Mouse (Mus musculus): Measurements from ENCODE around the gene Fmnl2.

Fmnl2 gene

GRCm38 (mm10) chr2:53101885-53102740, 244.5 kb downstream of the Fmnl2 start:
- no peak for DNase-seq (ENCODE audit: low spot score in 2 of 2)

DNA sequence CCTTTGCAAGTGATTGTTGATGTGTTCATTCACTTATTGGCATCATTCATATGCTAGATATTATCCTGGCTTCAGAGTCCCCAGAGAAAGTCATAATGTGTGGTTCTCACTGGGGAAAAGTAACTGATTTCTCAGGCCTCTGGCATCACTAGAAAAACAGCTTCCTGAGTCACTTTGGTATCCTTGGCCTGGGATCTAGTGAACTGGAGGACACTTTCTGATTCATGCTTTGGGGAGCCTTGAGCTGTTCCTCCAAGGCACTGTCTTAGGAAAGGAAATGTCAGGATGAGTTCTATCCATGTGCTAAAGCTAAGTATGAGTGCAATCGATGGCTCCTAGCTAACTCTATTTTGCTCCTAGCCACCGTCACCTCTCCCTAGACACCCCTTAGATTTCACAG, 245.2 kb downstream of the Fmnl2 start:
- no peak for DNase-seq (ENCODE audit: low spot score in 2 of 2)

DNA sequence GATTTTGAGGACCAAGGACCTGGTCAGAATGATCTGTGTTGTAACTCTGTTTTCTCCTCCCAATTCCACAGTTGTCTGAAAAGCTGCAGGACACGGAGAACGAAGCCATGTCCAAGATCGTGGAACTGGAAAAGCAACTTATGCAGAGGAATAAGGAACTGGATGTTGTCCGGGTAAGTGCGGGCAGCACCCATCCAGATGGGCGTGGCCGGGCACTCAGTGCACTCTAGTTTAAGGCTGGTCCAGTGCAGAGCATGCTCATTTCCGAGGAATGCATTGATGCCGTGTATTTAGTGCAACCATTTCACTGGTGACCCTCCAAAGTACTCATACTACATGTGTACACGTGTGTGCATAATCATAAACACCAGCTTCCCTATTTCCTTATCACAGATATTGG, 247.7 kb downstream of the Fmnl2 start:
- no peak for DNase-seq (ENCODE audit: low spot score in 2 of 2)

GRCm38 (mm10) chr2:53106056-53106455, 248.4 kb downstream of the Fmnl2 start:
- no peak for DNase-seq (ENCODE audit: low spot score in 2 of 2)

DNA sequence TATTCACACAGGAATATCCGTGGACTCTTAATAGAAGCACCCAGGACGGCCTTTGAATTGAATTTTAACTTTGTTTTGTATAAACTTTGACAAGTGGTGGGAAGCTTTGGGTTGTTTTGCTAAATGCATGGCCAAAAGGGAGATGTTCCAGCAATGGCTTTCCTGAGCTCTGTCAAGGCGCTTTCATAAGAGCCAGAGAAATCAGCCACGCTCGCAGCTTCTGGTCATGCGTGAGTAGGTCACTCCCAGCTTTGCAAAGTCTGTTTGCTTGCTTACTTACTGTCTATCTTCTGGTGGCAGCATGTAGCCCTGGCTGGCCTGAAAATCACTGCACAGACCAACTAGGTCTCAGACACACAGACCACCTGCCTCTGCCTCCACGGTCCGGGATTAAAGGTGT, 248.8 kb downstream of the Fmnl2 start:
- no peak for DNase-seq (ENCODE audit: low spot score in 2 of 2)

DNA sequence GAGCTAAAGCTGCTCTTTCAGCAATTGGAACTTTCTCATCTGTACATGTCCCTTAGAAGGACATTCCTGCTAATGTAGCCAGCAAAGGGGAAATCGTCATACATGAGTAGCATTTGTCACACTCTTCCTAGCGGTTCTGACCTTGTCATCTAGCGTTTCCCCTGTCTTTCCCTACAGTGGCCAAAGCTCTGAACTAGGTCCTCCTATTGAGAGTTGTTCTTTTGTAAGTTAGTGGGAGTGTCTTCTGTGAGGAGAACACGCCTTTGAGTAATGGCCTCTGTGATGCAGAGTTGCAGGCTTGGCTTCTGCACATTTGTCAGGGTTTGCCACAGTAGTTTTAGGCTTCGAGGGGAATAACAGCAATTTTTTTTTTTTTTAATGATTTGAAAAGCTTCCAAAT, 250.9 kb downstream of the Fmnl2 start:
- DNase-seq (ENCODE audit: low spot score in 2 of 2): no peak

DNA sequence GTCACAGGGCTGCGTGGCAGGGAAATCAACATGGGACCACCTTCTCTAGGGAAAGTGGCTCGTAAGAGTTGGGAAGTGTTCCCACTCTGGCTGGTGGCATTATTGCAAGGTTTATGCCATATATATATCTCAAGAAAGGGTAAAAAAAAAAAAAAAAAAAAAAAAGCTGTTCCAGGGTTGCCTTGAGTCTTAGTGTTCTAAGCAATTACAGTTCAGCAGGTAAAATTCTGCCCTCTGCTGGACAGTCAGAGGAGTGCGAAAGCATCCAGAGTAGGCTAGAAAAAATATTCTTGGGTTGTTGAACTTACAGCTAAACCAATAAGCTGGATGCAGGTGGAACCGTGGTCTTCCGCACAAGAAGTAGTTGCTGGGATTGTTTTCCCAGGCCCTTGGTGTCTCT, 264.1 kb downstream of the Fmnl2 start:
- DNase-seq (ENCODE audit: low spot score in 2 of 2): peak in 1 of 2 experiments; percentile 12

GRCm38 (mm10) chr2:53125998-53126397, 268.3 kb downstream of the Fmnl2 start:
- no peak for DNase-seq (ENCODE audit: low spot score in 2 of 2)

GRCm38 (mm10) chr2:53129070-53129469, 271.4 kb downstream of the Fmnl2 start:
- no peak for DNase-seq (ENCODE audit: low spot score in 2 of 2)

GRCm38 (mm10) chr2:53131567-53131966, 273.9 kb downstream of the Fmnl2 start:
- DNase-seq (ENCODE audit: low spot score in 2 of 2): no peak

GRCm38 (mm10) chr2:53146852-53147251, 289.2 kb downstream of the Fmnl2 start:
- no peak for DNase-seq (ENCODE audit: low spot score in 2 of 2)

DNA sequence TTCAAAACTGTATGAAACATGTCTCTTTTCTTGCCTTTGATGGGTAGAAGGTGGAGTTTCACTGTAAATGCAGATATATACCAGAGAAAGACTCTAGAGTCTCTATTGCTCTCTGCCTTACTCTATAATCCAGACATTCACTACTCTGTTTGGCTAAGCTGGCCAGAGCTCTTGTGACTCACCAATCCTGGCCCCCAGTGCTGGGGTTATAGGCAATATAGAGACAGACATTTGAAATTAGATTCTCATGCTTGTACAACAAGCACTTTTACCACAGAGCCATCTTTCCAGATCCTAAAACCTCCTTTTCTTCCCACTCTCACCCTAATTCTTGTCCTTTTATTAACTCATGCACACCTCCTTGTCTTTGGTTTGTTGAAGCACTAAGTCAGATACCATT, 316.3 kb downstream of the Fmnl2 start:
- DNase-seq (ENCODE audit: low spot score in 2 of 2): no peak

DNA sequence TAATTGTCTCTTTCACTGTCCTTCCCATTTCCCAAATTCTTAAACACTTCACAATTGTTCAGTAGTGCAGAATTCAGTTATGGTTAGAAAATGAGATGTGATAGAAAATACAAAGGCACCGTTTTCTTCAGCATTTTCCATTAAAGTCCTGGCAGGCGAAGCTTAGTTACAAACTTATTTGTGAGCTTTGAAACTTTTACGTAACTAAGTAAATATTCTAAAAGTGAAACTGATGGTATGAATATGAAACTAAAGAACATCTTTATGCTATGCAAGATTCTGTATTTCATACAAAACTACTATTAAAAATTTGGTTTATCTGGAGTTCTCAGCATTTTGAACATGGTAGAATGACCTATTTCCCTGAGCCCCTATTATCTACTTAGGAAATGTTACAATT, 321.3 kb downstream of the Fmnl2 start:
- DNase-seq (ENCODE audit: low spot score in 2 of 2): no peak

- DNase-seq (ENCODE audit: low spot score in 2 of 2): no peak
Observed at GRCm38 (mm10) chr2:53179876-53180275, 322.2 kb downstream of the Fmnl2 start.

Data from heart, adult 9 months (tissue).